Mouse (Mus musculus) urinary bladder, adult 18-20 months (tissue): ENCODE measurements around the gene Dync2li1.
A peak's percentile ranks its signal among the peaks of the same experiment; 100 is the strongest.

Source experiments
- DNase-seq, 2 experiments: peaks; one replicate each; pipeline ENCODE4 v3.0.0; 2022; ENCODE audit warnings: low spot score in 2 of 2, mixed read lengths in 2 of 2

Dync2li1 gene

DNA sequence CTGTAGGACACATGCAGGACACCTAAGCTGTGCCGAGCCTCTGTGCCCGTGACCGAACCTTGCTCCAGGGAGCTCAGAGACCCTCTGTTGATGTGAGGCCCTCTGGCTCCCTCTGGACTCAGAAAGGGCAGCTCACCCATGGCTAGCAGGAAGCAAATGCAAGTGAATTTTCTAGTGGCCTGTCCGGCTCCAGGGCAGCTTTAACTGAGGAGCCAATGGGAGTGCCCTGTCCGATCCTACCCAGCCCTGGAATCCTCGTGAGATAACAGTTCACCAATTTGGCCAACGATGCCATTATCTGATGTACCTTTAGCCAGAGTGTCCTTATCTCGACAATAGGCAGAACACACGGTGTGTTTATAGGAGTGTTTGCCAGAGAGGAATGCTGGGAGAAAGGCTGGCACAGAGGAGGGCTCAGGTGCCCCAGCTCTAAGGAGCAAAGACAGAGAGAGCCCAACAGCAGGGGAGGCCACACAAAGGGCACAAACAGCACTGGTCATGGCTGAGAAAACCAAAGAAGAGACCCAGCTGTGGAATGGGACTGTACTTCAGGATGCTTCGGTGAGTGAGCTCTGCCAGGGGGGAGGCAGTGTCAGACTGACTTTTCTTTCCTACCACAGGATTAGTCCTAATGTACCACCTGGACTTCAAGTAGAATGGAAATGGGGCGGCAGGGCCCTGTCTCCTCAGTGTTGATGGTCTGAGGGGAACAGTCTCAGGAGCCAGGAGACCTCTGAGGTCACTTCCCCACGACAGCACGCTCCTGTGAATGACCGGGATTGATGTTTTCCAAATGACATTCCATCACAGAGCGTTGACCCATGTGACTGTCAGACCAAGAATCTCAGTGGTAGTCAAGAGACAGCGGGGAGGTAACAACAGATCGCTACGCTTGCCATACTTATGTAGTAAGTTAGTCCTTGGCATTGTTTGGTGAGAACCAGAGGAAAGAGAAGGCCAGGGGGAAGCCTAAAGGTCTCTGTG lies 56.7 kb downstream of the Dync2li1 start, which contains the start of gene Abcg5:
Gene Abcg5, minus strand, starts transcription at position 278 of the 984 bp plus-strand sequence.
- DNase-seq: no peak

DNA sequence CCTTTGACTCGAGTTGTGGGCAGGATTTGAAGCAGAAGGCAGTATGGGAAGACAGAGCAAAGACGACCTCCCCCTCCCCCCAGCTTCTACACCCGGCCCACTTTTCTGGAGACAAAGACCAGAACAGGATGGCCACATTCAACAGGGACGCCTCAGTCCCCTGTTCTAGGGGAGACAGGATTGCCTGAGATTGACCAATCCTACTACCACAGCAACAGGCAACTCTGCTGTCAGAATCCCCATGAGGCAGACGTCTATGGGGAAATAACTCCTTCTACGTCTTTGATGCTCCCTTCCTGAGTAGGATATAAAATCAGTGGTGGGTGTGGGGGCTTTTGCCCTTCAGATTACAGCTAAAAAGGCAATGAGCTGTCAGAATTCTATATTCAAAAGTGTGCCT lies 58.0 kb downstream of the Dync2li1 start:
- no peak for DNase-seq

DNA sequence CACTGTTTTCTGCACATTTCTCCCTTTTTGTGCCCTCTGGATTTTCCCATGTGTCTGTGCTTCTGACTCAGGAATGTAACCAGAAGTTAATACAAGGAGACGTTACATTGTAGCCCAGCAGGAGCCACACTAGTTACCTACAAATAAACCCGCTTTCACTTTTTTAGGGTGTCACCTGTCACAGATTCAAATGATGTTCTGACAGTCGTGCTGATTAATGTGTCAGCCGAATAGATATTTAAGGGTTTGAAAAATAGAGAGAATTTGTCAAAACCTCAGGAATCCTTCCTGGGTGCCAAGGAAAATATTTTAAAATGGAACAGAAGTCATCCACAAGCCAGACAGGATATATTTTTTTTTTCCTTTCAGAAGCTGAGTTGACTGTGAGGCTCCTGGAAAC lies 59.0 kb downstream of the Dync2li1 start:
- DNase-seq: no peak

- DNase-seq: no peak
These were observed 61.7 kb downstream of the Dync2li1 start for GRCm38 (mm10) chr17:84687994-84688393.

DNA sequence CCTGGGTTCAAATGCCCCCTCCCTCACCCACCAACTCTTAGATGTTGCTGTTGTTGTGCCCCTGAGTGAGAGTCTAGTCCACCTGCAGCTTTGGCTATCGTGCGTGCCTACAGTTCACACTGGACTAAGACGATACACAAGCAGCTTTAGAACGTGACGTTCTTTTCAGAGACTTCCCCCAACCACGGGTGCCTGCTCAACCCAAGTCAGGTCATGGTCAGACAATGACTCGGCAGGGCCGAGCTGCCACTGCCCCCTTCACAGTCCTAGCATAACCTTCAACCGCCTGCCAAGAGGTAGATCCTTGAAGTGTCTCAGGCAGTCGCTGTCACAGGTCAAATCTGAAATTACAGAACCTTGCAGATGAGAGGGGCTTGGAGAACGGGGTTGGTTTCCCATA lies 62.5 kb downstream of the Dync2li1 start:
- no peak for DNase-seq

- DNase-seq: no peak
These were observed 63.0 kb downstream of the Dync2li1 start for GRCm38 (mm10) chr17:84689316-84689715.

DNA sequence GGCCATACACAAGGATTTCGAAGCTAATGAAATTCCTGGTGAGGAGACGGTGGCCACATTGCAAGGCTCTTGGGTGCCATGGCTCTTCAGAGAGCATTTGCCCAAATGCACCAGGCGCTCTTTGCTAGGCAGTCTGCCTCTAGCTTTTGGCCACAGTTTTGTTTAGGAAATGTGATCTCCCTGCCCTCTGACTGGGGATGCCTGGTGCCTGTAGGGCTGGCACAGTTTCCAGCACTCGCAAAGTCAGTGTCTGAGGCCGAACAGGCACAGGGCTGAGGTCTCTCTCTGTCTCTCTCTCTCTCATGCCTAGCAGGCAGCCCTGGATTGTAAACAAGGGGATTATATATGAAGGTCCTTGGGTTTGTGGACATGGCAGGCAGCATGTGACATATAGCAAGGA lies 63.8 kb downstream of the Dync2li1 start:
- no peak for DNase-seq

GRCm38 (mm10) chr17:84693741-84694140 lies 67.4 kb downstream of the Dync2li1 start:
- no peak for DNase-seq

GRCm38 (mm10) chr17:84696537-84696936 lies 70.2 kb downstream of the Dync2li1 start:
- DNase-seq: no peak

GRCm38 (mm10) chr17:84698727-84699126 lies 72.4 kb downstream of the Dync2li1 start:
- DNase-seq: peak in 1 of 2 experiments; percentile 22
